Mouse (Mus musculus) liver, adult 2 months (tissue): Measurements from ENCODE around the gene Washc2. TPM values are rescaled to one million over a fixed set of nuclear protein-coding genes. Genes with fewer than 3 reads are reported as not detected.
"Not testable (repeated sequence)": the region's sequence is repeated elsewhere in the genome, so short reads cannot be mapped to it uniquely, and the experiment has no call there.

Experiments
- DNase-seq: peaks from one replicate; pipeline ENCODE4 v3.0.0-alpha.2; 2011; ENCODE audit warnings: low read depth, low spot score; ENCODE audit errors: extremely low read depth
- H3K27ac ChIP-seq: fragments of 200-500 bp; replicated peaks from 2 replicates; pipeline ENCODE4 v1.5.1; 2012; ENCODE audit warnings: low read depth, mild to moderate bottlenecking, control low read depth, inconsistent platforms, low read length; ENCODE audit not compliant: insufficient read depth
- H3K27me3 ChIP-seq: fragments of 200-500 bp; 2 replicates; pipeline ENCODE4 v1.6.1; 2012; ENCODE audit warnings: mild to moderate bottlenecking, moderate library complexity, low read length, inconsistent platforms; ENCODE audit not compliant: control insufficient read depth, insufficient read depth
- H3K36me3 ChIP-seq: fragments of 200-500 bp; 2 replicates; pipeline ENCODE4 v1.6.1; 2012; ENCODE audit warnings: low read length, inconsistent platforms; ENCODE audit not compliant: control insufficient read depth, insufficient read depth
- H3K4me1 ChIP-seq: fragments of 200-500 bp; 2 replicates; pipeline ENCODE4 v1.6.1; 2011; ENCODE audit warnings: low read length; ENCODE audit not compliant: control insufficient read depth, insufficient read depth
- H3K4me3 ChIP-seq: fragments of 200-500 bp; 2 replicates; pipeline ENCODE4 v1.5.1; 2011; ENCODE audit warnings: low read depth, mild to moderate bottlenecking, control low read depth, low read length, moderate library complexity; ENCODE audit not compliant: insufficient read depth
- H3K79me2 ChIP-seq: fragments of 200-500 bp; 2 replicates; pipeline ENCODE4 v1.6.1; 2012; ENCODE audit warnings: inconsistent platforms, mild to moderate bottlenecking, low read length, moderate library complexity; ENCODE audit not compliant: control insufficient read depth, insufficient read depth
- H3K9ac ChIP-seq: fragments of 200-500 bp; 2 replicates; pipeline ENCODE4 v1.6.1; 2012; ENCODE audit warnings: low read depth, mild to moderate bottlenecking, control low read depth, inconsistent platforms, low read length
- CTCF ChIP-seq: fragments of 200-500 bp; IDR thresholded peaks from 2 replicates; pipeline ENCODE4 v1.5.1; 2011; ENCODE audit warnings: low read depth, low read length, control low read depth
- POLR2A ChIP-seq: fragments of 200-500 bp; IDR thresholded peaks from 2 replicates; pipeline ENCODE4 v1.6.1; 2011; ENCODE audit warnings: low read length, control low read depth; ENCODE audit not compliant: insufficient read depth; ENCODE audit errors: extremely low read depth
- WGBS: fragments of 180-500 bp; shearing (Covaris S2); methylation state at CpG from one replicate; pipeline ENCODE4 v1.1.7; 2018; 5-methylcytosine and 5-hydroxymethylcytosine counted together
- polyA plus RNA-seq: library from polyadenylated mRNA; depleted of rRNA; stranded (reverse); fragments of >200 nt; gene quantifications from 2 replicates; pipeline ENCODE4 v1.2.3, GENCODE M21; 2012
- total RNA-seq: library from RNA; depleted of rRNA; stranded (reverse); fragments of >200 nt; gene quantifications from 2 replicates; pipeline ENCODE4 v1.2.3, GENCODE M21; 2014

Washc2 gene
- total and polyA plus RNA-seq, 2 experiments, result 32.7 to 38.5 TPM

DNA sequence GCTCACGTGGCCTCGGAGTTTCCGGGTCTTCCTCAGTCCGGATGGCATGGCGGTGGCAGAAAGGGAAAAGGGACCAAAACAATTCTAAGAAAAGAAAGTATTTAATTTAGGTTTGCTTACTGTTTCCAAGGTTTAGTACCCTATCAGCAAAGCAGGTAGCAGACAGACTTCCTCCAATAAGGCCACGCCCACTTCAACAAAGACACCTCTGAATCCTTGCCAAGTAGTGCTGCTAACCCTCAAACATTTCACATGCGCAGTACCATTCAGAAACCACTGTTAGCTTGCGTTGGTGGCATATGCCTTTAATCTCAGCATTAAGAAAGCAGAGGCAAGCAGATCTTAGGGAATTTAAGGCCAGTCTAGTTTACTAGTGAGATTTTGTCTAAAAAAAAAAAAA is 12.0 kb upstream of the Washc2 start:
- Histone ChIP-seq H3K36me3 (no peaks in the 10 kb centered on the region), H3K27me3 (no peaks in the 10 kb centered on the region), H3K4me1 (peaks cover 6% of the 10 kb centered on the region; the same call in 1 of the 2 replicates), H3K79me2 (peaks cover 2% of the 10 kb centered on the region; the same call in 1 of the 2 replicates), H3K4me3 (peak overlapping the region; percentile 31; the same call in 1 of the 2 replicates), H3K27ac (no peak overlapping the region), H3K9ac (no peak overlapping the region)
- TF ChIP-seq POLR2A (no peak), CTCF (no peak)
- 60% methylated on average over 8 of the region's 8 CpGs for WGBS
- peak; percentile 66 for DNase-seq

DNA sequence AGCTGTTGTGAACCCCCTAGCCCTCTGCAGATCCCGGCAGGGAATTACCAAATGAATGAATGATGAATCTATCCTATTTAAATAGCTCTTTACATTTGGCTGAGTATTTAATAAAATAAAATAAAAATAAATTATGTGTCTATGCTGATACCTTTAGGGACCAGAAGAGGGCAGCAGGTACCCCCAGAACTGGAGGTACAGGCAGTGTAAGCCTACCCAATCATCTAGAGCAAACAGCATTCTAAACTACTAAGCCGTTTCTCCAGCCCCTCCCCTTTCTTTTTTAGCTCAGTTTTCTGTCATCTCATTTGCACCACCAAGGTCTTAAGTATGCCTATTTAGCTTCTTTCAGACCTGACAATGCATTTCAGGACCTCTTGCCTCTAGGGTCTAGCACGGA is 9.7 kb upstream of the Washc2 start:
- Histone ChIP-seq H3K4me3 (no peak overlapping the region), H3K79me2 (no peaks in the 10 kb centered on the region), H3K9ac (no peak overlapping the region), H3K27me3 (no peaks in the 10 kb centered on the region), H3K36me3 (no peaks in the 10 kb centered on the region), H3K27ac (no peak overlapping the region; the same call in 1 of the 2 replicates), H3K4me1 (peaks cover 3% of the 10 kb centered on the region; the same call in 1 of the 2 replicates)
- TF ChIP-seq POLR2A, result no peak
- TF ChIP-seq CTCF, result peak; percentile 53
- WGBS, result 43% methylated on average over 3 of the region's 3 CpGs
- DNase-seq, result peak; percentile 56

DNA sequence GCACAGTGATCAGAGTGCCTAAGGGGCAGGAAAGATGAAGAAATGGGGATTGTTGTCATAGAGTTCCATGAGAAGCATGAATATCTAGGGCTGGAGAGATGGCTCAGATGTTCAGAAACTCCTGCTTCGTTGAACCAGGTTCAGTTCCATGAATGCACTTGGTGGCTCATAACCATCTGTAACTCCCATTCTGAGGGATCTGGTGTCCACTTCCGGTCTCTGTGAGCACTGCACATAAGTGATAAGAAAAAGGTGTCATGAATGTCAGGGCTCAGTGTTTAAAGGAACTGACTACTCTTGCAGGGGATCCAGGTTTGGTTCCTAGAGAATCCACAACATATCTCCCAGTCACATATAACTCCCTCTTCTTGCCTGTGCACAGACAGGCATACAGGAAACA is 8.2 kb upstream of the Washc2 start:
- Histone ChIP-seq H3K9ac (no peak overlapping the region), H3K79me2 (no peaks in the 10 kb centered on the region), H3K4me1 (peaks cover 3% of the 10 kb centered on the region; the same call in 1 of the 2 replicates), H3K4me3 (no peak overlapping the region), H3K27me3 (no peaks in the 10 kb centered on the region), H3K36me3 (no peaks in the 10 kb centered on the region), H3K27ac (no peak overlapping the region)
- TF ChIP-seq CTCF (no peak), POLR2A (no peak)
- WGBS, result 72% methylated on average over 2 of the region's 2 CpGs
- no peak for DNase-seq

DNA sequence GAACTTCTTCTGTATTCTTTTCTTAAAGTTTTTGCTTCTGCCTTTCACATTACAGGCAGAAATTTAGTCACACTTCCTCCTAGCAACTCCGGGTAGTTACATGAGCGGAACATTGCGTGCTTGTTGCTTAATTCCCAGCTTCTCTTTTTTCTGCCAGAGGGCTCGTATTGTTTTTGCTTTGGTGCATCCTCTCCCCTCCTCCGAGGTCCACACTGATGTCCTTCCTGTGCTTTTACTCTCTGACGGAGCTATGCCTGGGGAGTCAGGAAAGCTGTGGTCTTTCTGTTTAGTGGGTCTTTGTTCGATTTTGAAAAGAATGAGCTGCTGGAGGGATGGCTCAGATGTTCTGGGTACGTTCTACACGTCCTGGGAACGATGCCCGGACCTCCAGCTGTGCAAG is 19.9 kb downstream of the Washc2 start:
- peaks cover 47% of the 10 kb centered on the region for H3K36me3 ChIP-seq
- 80% methylated on average over 11 of the region's 11 CpGs for WGBS
- no peak overlapping the region for H3K9ac ChIP-seq
- no peaks in the 10 kb centered on the region for H3K27me3 ChIP-seq
- H3K4me1 ChIP-seq, result no peaks in the 10 kb centered on the region
- peak overlapping the region; percentile 49 for H3K27ac ChIP-seq
- peak; percentile 58 for DNase-seq
- H3K4me3 ChIP-seq, result no peak overlapping the region
- H3K79me2 ChIP-seq, result no peaks in the 10 kb centered on the region; the same call in 1 of the 2 replicates
- no peak for TF ChIP-seq POLR2A
- no peak for TF ChIP-seq CTCF

DNA sequence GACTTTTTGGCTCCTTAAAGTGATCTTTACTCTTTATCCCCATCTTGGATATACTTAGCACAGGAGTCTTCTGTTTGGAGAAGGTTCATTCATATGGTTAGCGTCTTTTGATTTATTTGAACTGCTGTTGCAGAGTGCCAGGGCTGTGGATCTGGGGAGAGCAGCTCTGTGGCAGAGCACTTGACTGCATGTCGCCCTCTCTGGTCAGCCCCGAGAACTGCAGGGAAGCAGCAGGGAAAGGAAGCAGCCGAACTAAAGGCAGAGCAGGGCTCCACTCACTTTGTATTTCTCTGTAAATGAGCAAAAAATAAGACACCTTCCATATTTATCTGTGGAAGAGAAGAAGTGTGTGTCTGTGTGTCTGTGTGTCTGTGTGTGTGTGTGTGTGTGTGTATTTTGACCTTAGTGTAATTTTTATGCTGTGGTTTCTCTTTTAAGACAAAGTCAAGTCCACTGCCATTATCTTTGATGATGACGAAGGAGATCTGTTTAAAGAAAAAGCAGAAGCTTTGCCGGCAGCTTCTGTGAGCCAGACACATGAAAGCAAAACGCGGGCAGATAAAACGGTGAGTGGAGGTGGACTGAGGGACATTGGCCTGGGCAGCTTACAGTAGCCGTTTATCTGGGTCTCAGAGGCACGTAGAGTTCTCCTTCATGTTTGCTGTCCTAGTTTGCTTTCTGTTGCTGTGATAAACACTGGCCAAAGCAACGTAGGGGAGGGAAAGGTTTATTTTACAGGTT is 21.1 kb downstream of the Washc2 start:
- DNase-seq, result peak; percentile 93
- Histone ChIP-seq H3K9ac (no peak overlapping the region), H3K27me3 (no peaks in the 10 kb centered on the region), H3K79me2 (no peaks in the 10 kb centered on the region; the same call in 1 of the 2 replicates), H3K36me3 (peaks cover 40% of the 10 kb centered on the region), H3K27ac (no peak overlapping the region), H3K4me3 (no peak overlapping the region), H3K4me1 (no peaks in the 10 kb centered on the region)
- TF ChIP-seq CTCF, result peak; percentile 99
- no peak for TF ChIP-seq POLR2A
- 42% methylated on average over 12 of the region's 12 CpGs for WGBS

DNA sequence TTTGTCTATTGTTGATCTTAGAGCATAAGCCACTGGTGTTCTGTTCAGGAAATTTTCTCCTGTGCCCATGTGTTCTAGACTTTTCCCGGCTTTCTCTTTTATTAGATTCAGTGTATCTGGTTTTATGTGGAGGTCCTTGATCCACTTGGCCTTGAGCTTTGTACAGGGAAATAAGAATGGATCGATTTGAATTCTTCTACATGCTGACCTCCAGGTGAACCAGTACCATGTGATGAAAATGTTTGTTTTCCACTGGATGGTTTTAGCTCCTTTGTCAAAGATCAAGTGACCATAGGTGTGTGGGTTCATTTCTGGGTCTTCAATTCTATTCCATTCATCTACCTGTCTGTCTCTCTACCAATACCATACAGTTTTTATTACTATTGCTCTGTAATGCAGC is 27.0 kb downstream of the Washc2 start:
- DNase-seq, result peak; percentile 95
- H3K9ac ChIP-seq, H3K79me2 ChIP-seq, H3K27me3 ChIP-seq, H3K4me3 ChIP-seq: not testable (repeated sequence)
- Histone ChIP-seq H3K27ac (peak overlapping the region; percentile 35), H3K4me1 (peaks cover 15% of the 10 kb centered on the region), H3K36me3 (peaks cover 40% of the 10 kb centered on the region)
- 33% methylated on average over 2 of the region's 2 CpGs for WGBS
